Mouse (Mus musculus): Measurements from ENCODE around the gene Evi5. TPM values are rescaled to one million over a fixed set of nuclear protein-coding genes. Genes with fewer than 3 reads are reported as not detected.

Evi5 gene
- polyA plus RNA-seq, 1 experiment from 2014 or later = 59.4 TPM

DNA sequence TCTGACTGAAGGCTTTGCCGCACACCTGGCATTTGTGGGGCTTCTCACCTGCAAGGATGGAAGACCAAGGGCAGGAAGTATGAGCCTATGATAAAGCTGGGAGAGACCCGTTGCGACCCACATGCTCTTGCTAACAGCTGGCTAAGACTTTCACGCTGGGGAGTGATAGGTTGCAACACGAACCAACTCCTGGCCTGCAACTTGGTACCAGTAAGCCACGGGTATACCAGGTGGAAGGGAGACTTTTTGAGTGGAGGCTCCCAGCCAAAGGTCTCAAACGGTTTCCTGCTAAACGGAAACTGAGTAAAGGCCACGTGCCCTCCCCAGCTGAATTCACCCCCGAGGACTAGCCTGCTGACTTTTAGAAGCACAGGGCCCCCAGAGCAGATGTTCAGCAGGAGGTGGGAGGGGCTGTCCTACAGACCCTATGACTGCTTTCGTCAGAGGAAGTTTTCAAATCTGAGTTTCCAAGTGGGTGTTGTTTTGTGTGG is 157.0 kb downstream of the Evi5 start:
- H3K36me3 ChIP-seq = no peaks in the 10 kb centered on the region
- H3K4me3 ChIP-seq = no peak overlapping the region
- H3K4me1 ChIP-seq = peaks cover 12% of the 10 kb centered on the region
- 8% methylated on average over 11 of the region's 11 CpGs for WGBS
- H3K27ac ChIP-seq = no peak overlapping the region
- no peak for ATAC-seq (ENCODE audit: low FRiP score, low read depth)
- no peaks in the 10 kb centered on the region for H3K9me3 ChIP-seq
- no peak overlapping the region for H3K9ac ChIP-seq
- peaks cover 77% of the 10 kb centered on the region for H3K27me3 ChIP-seq (replicated peaks)
- H3K4me2 ChIP-seq (replicated peaks) = no peak overlapping the region

DNA sequence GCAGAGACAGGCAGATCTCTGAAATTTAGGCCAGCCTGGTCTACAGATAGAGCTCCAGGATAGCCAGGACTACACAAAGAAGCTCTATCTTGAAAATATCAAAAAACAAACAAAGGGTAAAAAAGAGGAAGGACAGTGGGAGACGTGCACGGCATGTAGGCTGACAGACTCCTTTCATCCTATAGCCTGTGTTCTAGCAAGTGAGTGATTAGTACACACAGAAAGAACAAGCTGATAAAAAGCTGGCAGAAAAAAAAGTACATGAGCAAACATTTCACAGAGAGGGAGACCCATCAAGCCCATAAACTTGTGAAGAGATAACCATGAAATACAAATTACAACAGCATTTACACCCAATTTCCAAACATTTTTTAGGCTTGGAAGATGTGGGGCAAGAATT is 163.2 kb downstream of the Evi5 start:
- H3K27me3 ChIP-seq (replicated peaks) = peaks cover 20% of the 10 kb centered on the region
- no peak overlapping the region for H3K4me2 ChIP-seq (replicated peaks)
- no peaks in the 10 kb centered on the region for H3K36me3 ChIP-seq
- no peaks in the 10 kb centered on the region for H3K9me3 ChIP-seq
- WGBS = 71% methylated on average over 2 of the region's 2 CpGs
- no peak for ATAC-seq (ENCODE audit: low FRiP score, low read depth)
- no peak overlapping the region for H3K9ac ChIP-seq
- H3K4me3 ChIP-seq = no peak overlapping the region
- H3K27ac ChIP-seq = no peak overlapping the region
- H3K4me1 ChIP-seq = no peaks in the 10 kb centered on the region

DNA sequence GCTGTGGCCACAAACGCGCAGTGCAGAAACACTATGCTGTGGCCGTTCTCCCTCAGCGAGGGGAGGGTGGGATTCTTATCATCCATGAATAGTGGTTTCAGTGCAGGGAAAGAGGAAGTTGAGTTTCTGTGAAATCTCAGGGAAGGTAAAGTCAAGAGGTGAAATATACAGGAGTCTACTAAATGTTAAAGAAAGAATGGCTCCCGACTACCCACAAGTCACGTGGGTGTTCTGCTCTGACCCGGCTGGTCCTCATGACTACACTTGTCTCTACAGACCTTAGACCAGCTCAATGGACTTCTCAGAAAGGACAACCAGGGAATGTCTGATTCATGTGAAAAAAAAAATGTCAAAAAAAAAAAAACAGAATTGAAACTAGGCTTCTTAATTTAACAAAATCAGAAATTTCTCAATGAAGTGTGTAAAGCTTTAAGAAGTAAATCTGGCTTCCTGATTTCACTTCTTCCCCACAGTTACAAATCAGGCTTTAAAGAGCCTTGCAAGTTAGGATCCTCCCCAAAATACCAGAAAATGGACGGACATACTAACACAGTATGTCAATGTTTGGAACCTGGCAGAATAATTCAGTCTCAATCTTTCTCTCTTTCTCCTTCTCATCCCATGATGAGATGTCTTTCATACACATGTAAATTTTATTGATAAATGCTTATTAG is 166.6 kb downstream of the Evi5 start:
- no peaks in the 10 kb centered on the region for H3K9me3 ChIP-seq
- no peak overlapping the region for H3K4me2 ChIP-seq (replicated peaks)
- no peaks in the 10 kb centered on the region for H3K36me3 ChIP-seq
- no peak overlapping the region for H3K4me3 ChIP-seq
- no peak overlapping the region for H3K27ac ChIP-seq
- no peak for ATAC-seq (ENCODE audit: low FRiP score, low read depth)
- H3K9ac ChIP-seq = no peak overlapping the region
- H3K27me3 ChIP-seq (replicated peaks) = 0 out of 2 replicates have a peak, but pooled peaks cover 4% of the 10 kb centered on the region
- H3K4me1 ChIP-seq = no peaks in the 10 kb centered on the region
- 92% methylated on average over 8 of the region's 8 CpGs for WGBS

DNA sequence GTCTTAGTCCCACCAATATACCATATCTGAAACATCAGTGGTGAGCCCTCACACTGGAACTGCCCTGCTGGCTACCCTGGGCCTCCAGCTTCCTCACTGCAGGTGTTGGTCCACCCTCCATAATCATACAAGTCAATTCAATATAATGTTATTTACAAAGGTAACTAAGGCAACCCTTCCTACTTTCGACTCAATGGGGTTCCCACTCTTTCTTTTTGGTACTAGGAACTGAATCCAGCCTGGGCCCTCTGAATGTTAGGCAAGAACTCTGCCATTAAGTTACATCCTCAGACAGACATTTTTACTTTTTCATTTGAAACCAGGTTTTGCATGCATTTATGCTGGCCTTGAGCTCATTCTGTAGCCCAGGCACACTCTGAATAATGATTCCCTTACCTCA is 168.6 kb downstream of the Evi5 start:
- H3K4me2 ChIP-seq (replicated peaks) = no peak overlapping the region
- H3K27me3 ChIP-seq (replicated peaks) = 0 out of 2 replicates have a peak, but pooled peaks cover 4% of the 10 kb centered on the region
- WGBS = 94% methylated on average over 1 of the region's 1 CpGs
- H3K4me3 ChIP-seq = no peak overlapping the region
- H3K27ac ChIP-seq = no peak overlapping the region
- H3K9me3 ChIP-seq = no peaks in the 10 kb centered on the region
- no peaks in the 10 kb centered on the region for H3K4me1 ChIP-seq
- H3K9ac ChIP-seq = no peak overlapping the region
- no peak for ATAC-seq (ENCODE audit: low FRiP score, low read depth)
- no peaks in the 10 kb centered on the region for H3K36me3 ChIP-seq

DNA sequence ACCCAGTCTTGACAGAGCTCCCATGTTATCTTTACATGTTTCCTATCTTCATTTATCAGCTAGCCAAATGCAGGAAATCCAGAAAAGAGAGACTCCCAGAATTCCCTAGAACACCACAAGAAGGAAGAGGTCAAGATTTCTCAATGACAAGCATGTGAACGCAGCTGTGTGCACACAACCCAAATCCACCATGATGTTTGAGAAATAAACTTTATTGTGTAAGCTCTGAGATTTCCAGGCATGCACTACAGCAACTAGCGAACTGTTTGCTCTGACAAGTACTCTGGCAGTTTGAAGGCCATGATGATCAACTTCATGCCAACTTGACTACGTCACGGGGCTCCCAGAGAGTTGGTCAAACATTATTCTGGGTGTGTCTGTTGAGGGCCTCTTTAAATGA is 169.2 kb downstream of the Evi5 start:
- H3K27ac ChIP-seq = no peak overlapping the region
- no peak overlapping the region for H3K4me3 ChIP-seq
- ATAC-seq (ENCODE audit: low FRiP score, low read depth) = no peak
- H3K9me3 ChIP-seq = no peaks in the 10 kb centered on the region
- H3K27me3 ChIP-seq (replicated peaks) = 0 out of 2 replicates have a peak, but pooled peaks cover 4% of the 10 kb centered on the region
- no peaks in the 10 kb centered on the region for H3K4me1 ChIP-seq
- H3K9ac ChIP-seq = no peak overlapping the region
- no peaks in the 10 kb centered on the region for H3K36me3 ChIP-seq
- no peak overlapping the region for H3K4me2 ChIP-seq (replicated peaks)
- 89% methylated on average over 4 of the region's 4 CpGs for WGBS

DNA sequence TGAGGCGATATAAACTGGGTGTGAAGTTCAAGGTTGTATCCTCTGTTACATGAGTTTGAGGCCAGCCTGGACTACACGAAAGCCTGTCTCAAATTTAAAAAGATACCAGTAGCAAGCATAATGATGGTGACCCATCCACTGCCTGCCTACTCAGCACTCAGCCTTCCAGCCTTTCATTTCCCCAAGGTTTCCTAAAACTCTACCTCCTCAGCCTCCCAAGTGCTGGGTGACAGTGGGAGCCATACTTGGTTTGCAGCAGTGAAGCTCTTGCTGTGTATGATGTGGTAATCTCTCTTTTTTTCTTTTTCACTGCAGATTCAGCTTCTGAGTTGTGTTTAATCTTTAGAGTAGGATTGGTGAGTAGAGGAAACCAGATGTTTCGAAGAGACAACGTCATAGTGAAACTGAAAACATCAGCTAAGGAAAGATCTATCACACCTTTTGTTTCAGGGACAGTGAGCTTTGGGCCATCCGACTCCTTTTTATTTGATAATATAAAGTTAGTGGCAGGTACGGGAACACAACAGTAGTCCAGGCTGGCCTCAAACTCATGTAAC is 171.6 kb downstream of the Evi5 start:
- H3K36me3 ChIP-seq = no peaks in the 10 kb centered on the region
- H3K27me3 ChIP-seq (replicated peaks) = no peaks in the 10 kb centered on the region
- H3K9ac ChIP-seq = no peak overlapping the region
- no peak overlapping the region for H3K4me3 ChIP-seq
- 87% methylated on average over 6 of the region's 6 CpGs for WGBS
- no peaks in the 10 kb centered on the region for H3K9me3 ChIP-seq
- H3K4me2 ChIP-seq (replicated peaks) = no peak overlapping the region
- H3K27ac ChIP-seq = no peak overlapping the region
- no peaks in the 10 kb centered on the region for H3K4me1 ChIP-seq
- ATAC-seq (ENCODE audit: low FRiP score, low read depth) = no peak

DNA sequence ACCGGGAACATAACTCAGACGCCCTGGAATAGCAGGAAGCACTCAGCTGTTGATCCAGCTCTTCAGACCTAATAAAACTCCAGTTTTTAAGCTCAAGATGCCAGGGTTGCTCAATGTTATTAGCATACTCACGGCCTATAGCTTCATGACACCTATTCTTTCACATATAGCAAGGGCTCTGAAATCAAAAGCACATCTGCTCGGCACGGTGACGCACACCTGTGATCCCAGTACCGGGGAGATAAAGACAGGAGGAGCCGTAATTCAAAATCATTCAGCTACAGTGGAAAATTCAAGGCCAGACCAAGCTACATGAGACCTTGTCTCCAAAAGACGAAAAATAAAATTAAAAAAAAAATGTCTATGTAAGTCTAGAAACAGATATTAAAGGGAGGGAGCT is 173.2 kb downstream of the Evi5 start:
- Histone ChIP-seq H3K9me3 (no peaks in the 10 kb centered on the region), H3K9ac (no peak overlapping the region), H3K36me3 (no peaks in the 10 kb centered on the region), H3K4me2 (replicated peaks) (no peak overlapping the region), H3K27me3 (replicated peaks) (no peaks in the 10 kb centered on the region), H3K4me1 (no peaks in the 10 kb centered on the region), H3K4me3 (no peak overlapping the region), H3K27ac (no peak overlapping the region)
- 84% methylated on average over 9 of the region's 9 CpGs for WGBS
- ATAC-seq (ENCODE audit: low FRiP score, low read depth) = no peak

DNA sequence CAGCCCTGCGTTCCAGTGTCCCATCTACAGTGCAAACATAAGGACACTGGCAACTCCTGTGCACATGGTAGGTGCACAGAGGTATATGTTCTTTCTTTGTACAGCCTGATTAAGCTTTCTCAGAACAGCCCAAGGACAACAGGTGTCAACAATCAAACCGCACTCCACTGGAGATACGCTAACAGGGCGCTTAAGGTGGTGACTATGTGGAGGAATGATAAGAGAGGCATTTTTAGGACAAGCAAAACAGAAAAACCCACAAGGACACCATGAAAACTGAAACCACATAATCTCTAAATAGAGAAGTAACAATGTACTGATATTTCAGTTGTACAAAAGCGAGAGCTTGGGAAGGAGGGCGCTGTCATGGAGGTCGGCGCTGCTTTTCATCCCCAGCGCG is 174.0 kb downstream of the Evi5 start:
- Histone ChIP-seq H3K27ac (no peak overlapping the region), H3K4me3 (no peak overlapping the region), H3K4me2 (replicated peaks) (no peak overlapping the region), H3K4me1 (no peaks in the 10 kb centered on the region), H3K9ac (no peak overlapping the region), H3K27me3 (replicated peaks) (no peaks in the 10 kb centered on the region), H3K36me3 (no peaks in the 10 kb centered on the region), H3K9me3 (no peaks in the 10 kb centered on the region)
- ATAC-seq (ENCODE audit: low FRiP score, low read depth) = no peak
- 93% methylated on average over 10 of the region's 10 CpGs for WGBS

DNA sequence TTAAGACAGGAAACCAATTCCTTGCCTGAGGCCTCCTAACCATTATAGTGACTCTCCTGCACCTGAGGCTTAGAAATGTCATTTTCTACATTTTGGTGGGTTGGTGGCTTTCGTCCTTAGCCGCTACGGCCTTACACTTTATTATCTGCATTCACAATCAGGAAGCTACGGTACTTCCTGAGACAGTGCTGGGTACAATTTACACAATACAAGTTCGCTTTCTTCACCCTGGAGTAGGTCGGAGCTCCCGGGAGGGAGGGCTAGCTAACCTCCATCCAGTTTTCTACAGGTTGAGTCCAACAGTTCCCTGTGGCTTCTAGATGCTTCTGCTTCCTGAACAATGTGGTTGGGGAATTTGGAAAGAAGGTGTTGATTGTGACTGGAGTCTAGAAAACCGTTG is 176.0 kb downstream of the Evi5 start:
- H3K4me3 ChIP-seq = no peak overlapping the region
- WGBS = 83% methylated on average over 8 of the region's 8 CpGs
- no peak overlapping the region for H3K4me2 ChIP-seq (replicated peaks)
- no peaks in the 10 kb centered on the region for H3K4me1 ChIP-seq
- H3K9me3 ChIP-seq = no peaks in the 10 kb centered on the region
- no peak for ATAC-seq (ENCODE audit: low FRiP score, low read depth)
- H3K27ac ChIP-seq = no peak overlapping the region
- H3K9ac ChIP-seq = no peak overlapping the region
- no peaks in the 10 kb centered on the region for H3K27me3 ChIP-seq (replicated peaks)
- no peaks in the 10 kb centered on the region for H3K36me3 ChIP-seq

DNA sequence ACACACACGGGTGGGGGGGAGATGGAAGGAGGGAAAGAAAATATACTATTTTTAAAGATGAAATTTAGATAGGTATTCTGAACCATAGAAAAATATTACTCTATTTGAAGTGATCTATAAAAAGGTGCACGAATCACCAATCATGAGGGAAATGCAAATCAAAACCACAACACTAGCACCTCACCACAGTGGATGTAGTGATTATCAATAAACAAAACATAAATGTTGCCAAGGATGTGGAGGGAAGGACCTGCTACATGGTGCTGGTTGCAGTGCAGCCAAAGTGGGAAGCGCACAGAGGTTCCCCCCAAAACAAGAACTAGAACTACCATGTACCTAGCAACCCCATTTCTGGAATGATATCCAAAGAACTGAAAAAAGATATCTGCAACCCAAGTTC is 179.9 kb downstream of the Evi5 start:
- Histone ChIP-seq H3K36me3 (no peaks in the 10 kb centered on the region), H3K9me3 (no peaks in the 10 kb centered on the region), H3K27ac (no peak overlapping the region), H3K4me2 (replicated peaks) (no peak overlapping the region), H3K4me1 (no peaks in the 10 kb centered on the region), H3K27me3 (replicated peaks) (no peaks in the 10 kb centered on the region), H3K4me3 (no peak overlapping the region), H3K9ac (no peak overlapping the region)
- 70% methylated on average over 3 of the region's 3 CpGs for WGBS
- ATAC-seq (ENCODE audit: low FRiP score, low read depth) = no peak

Other genes with a start within 250 kb of the Evi5 start
- not detected in 2 replicates for gene Gfi1, start 149.1 kb downstream of the Evi5 start, polyA plus RNA-seq (2016; fragmentation: Nextera tagmentation; extraction: Ambion mirVana)
- 0.19 TPM in 2 replicates for gene Ube2d2b, start 45.0 kb downstream of the Evi5 start, polyA plus RNA-seq (2016; fragmentation: Nextera tagmentation; extraction: Ambion mirVana)
- 57.3 and 58.6 TPM in 2 replicates for gene Rpl5, start 25.4 kb upstream of the Evi5 start, polyA plus RNA-seq (2016; fragmentation: Nextera tagmentation; extraction: Ambion mirVana)
- gene Fam69a, start 112.0 kb upstream of the Evi5 start, polyA plus RNA-seq (2016; fragmentation: Nextera tagmentation; extraction: Ambion mirVana) = 32.6 and 35.6 TPM in 2 replicates
- gene Mtf2, start 190.6 kb upstream of the Evi5 start, polyA plus RNA-seq (2016; fragmentation: Nextera tagmentation; extraction: Ambion mirVana) = 124 and 132 TPM in 2 replicates